Mouse (Mus musculus) adipose tissue, adult 10 weeks (tissue): Measurements from ENCODE around the gene Otof. TPM values are rescaled to one million over a fixed set of nuclear protein-coding genes. Genes with fewer than 3 reads are reported as not detected.

Experiments
- polyA plus RNA-seq: library from polyadenylated mRNA; stranded (reverse); fragments of 350-450 nt; fragmentation: Illumina TruSeq; extraction: RNeasy Lipid Tissue Mini Kit (QIAGEN cat#74804); gene quantifications from one replicate; pipeline ENCODE4 v1.2.3, GENCODE M21; 2014; ENCODE audit warnings: low read depth, low replicate concordance

Otof gene
- 9.4 TPM for polyA plus RNA-seq

GRCm38 (mm10) chr5:30461821-30462220 is at the start of gene Otof:
Otof (minus strand) TSS chr5:30461932.

GRCm38 (mm10) chr5:30465861-30466260 is 4.1 kb upstream of the Otof start, which contains the start of gene 1700001C02Rik:
1700001C02Rik (plus strand) TSS chr5:30466047.

Other genes with a start within 250 kb of the Otof start
- 13.3 TPM for gene Selenoi, start 229.4 kb downstream of the Otof start, polyA plus RNA-seq
- 3.7 TPM for gene Drc1, start 180.5 kb downstream of the Otof start, polyA plus RNA-seq
- 7.7 TPM for gene 1700001C02Rik, start 4.1 kb upstream of the Otof start, polyA plus RNA-seq
- 0.61 TPM for gene Cib4, start 83.9 kb upstream of the Otof start, polyA plus RNA-seq
- 4.3 TPM for gene Kcnk3, start 126.2 kb upstream of the Otof start, polyA plus RNA-seq
- 23.2 TPM for gene Slc35f6, start 186.0 kb upstream of the Otof start, polyA plus RNA-seq
- 7.2 TPM for gene Cenpa, start 204.8 kb upstream of the Otof start, polyA plus RNA-seq
- gene Dpysl5, start 249.6 kb upstream of the Otof start, polyA plus RNA-seq, result 1.2 TPM